Mouse (Mus musculus): ENCODE data around the gene Erich6.

The Erich6 gene

GRCm38 (mm10) chr3:58636406-58637295 is at the start of gene Erich6:
Gene Erich6, minus strand, starts transcription at chr3:58637207.
- peak in 1 of 2 experiments; percentile 30 for DNase-seq (ENCODE audit: low spot score in 2 of 2)

GRCm38 (mm10) chr3:58686206-58686921 is 49.4 kb upstream of the Erich6 start:
- no peak for DNase-seq (ENCODE audit: low spot score in 2 of 2)

- no peak for DNase-seq (ENCODE audit: low spot score in 2 of 2)
Measured at GRCm38 (mm10) chr3:58685396-58685795, 48.4 kb upstream of the Erich6 start.

GRCm38 (mm10) chr3:58683346-58683745 is 46.3 kb upstream of the Erich6 start:
- no peak for DNase-seq (ENCODE audit: low spot score in 2 of 2)

- no peak for DNase-seq (ENCODE audit: low spot score in 2 of 2)
Measured at GRCm38 (mm10) chr3:58682336-58682735, 45.3 kb upstream of the Erich6 start.

- DNase-seq (ENCODE audit: low spot score in 2 of 2) = no peak
Measured at GRCm38 (mm10) chr3:58681831-58682230, 44.8 kb upstream of the Erich6 start.

- no peak for DNase-seq (ENCODE audit: low spot score in 2 of 2)
Measured at GRCm38 (mm10) chr3:58680943-58681637, 44.1 kb upstream of the Erich6 start.

- no peak for DNase-seq (ENCODE audit: low spot score in 2 of 2)
Measured at GRCm38 (mm10) chr3:58679996-58680395, 43.0 kb upstream of the Erich6 start.

GRCm38 (mm10) chr3:58678905-58679304 is 41.9 kb upstream of the Erich6 start:
- no peak for DNase-seq (ENCODE audit: low spot score in 2 of 2)

GRCm38 (mm10) chr3:58678384-58678783 is 41.4 kb upstream of the Erich6 start:
- no peak for DNase-seq (ENCODE audit: low spot score in 2 of 2)

GRCm38 (mm10) chr3:58677615-58678014 is 40.6 kb upstream of the Erich6 start:
- DNase-seq (ENCODE audit: low spot score in 2 of 2) = no peak

- DNase-seq (ENCODE audit: low spot score in 2 of 2) = no peak
Measured at GRCm38 (mm10) chr3:58673295-58673694, 36.3 kb upstream of the Erich6 start.

- DNase-seq (ENCODE audit: low spot score in 2 of 2) = no peak
Measured at GRCm38 (mm10) chr3:58672481-58673183, 35.6 kb upstream of the Erich6 start.

GRCm38 (mm10) chr3:58671616-58672250 is 34.7 kb upstream of the Erich6 start:
- no peak for DNase-seq (ENCODE audit: low spot score in 2 of 2)

- DNase-seq (ENCODE audit: low spot score in 2 of 2) = no peak
Measured at GRCm38 (mm10) chr3:58663970-58664369, 27.0 kb upstream of the Erich6 start.

- DNase-seq (ENCODE audit: low spot score in 2 of 2) = no peak
Measured at GRCm38 (mm10) chr3:58660636-58661035, 23.6 kb upstream of the Erich6 start.

- peak in 1 of 2 experiments; percentile 36 for DNase-seq (ENCODE audit: low spot score in 2 of 2)
Measured at GRCm38 (mm10) chr3:58657356-58657755, 20.3 kb upstream of the Erich6 start.

- DNase-seq (ENCODE audit: low spot score in 2 of 2) = peak in 1 of 2 experiments; percentile 72
Measured at GRCm38 (mm10) chr3:58655362-58656130, 18.5 kb upstream of the Erich6 start.

- DNase-seq (ENCODE audit: low spot score in 2 of 2) = no peak
Measured at GRCm38 (mm10) chr3:58653907-58654306, 16.9 kb upstream of the Erich6 start.

- no peak for DNase-seq (ENCODE audit: low spot score in 2 of 2)
Measured at GRCm38 (mm10) chr3:58650328-58650727, 13.3 kb upstream of the Erich6 start.

All from cerebellum, postnatal 4 days (tissue).